ENCODE assay signal across 9 mouse cellular contexts in the genomic region with DNA sequence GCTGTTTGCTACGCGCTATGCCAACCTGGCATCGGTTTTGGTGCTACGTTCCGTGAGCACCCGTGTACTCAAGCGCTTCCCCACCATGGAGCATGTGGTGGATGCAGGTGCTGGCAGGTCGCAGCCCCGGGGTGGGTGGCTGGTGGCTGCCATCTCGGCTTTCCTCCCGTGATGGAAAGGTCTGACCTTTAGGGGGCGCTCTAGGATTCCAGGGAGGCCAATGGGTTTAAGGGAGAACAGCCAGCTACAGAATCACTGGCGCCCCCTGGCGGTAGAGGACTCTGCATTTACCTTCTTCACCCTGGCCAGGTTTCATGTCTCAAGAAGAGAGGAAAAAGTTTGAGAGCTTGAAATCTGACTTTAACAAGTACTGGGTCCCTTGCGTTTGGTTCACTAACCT. TPM values are rescaled to one million over a fixed set of nuclear protein-coding genes. Genes with fewer than 3 reads are reported as not detected.
DNase-seq lines count a peak whose midpoint lies in the region; ATAC-seq and TF ChIP-seq lines count a peak whose summit lies in the region.
"Had no signal": no experiment of that assay in that cellular context is flagged by ENCODE, and none has a peak within 500 bp of the region (broad histone marks: within the 10 kb centered on the region; RNA-seq: fewer than 3 reads in every experiment).

No protein-coding gene starts in this region.

- ATAC-seq in midbrain, embryonic 16.5 days, result no peak
- peak; percentile 79 for ATAC-seq in erythroblast, adult 5-6 weeks (replicated peaks; ENCODE audit: low FRiP score, poor library complexity, severe bottlenecking)
- ATAC-seq in liver, embryonic 11.5 days (replicated peaks; ENCODE audit: low FRiP score), result peak; percentile 42; the same call in 1 of the 2 replicates

- peak; percentile 97 for TF ChIP-seq CTCF in bone marrow macrophage, adult 2 months (IDR thresholded peaks at IDR 0.05; ENCODE audit: low read depth, low read length)

- no peak overlapping the region for H3K4me2 ChIP-seq in midbrain, embryonic 16.5 days (ENCODE audit: low read length)
- no peak overlapping the region for H3K4me2 ChIP-seq in liver, embryonic 11.5 days
- H3K4me2 ChIP-seq: heart, embryonic 13.5 days had no signal

- H3K9ac ChIP-seq in midbrain, embryonic 16.5 days (ENCODE audit: low read depth, low read length), result no peak overlapping the region
- no peak overlapping the region for H3K9ac ChIP-seq in liver, embryonic 11.5 days (ENCODE audit: low read depth, low read length)
- H3K9ac ChIP-seq: heart, embryonic 13.5 days had no signal

- 0 out of 2 replicates have a peak, but pooled peaks cover 3% of the 10 kb centered on the region for H3K4me1 ChIP-seq in midbrain, embryonic 10.5 days
- H3K4me1 ChIP-seq in midbrain, embryonic 16.5 days (ENCODE audit: control insufficient read depth, insufficient read depth, low read length), result no peaks in the 10 kb centered on the region
- no peaks in the 10 kb centered on the region for H3K4me1 ChIP-seq in bone marrow macrophage, adult 2 months (ENCODE audit: control insufficient read depth, insufficient read depth, low read length)
- no peaks in the 10 kb centered on the region for H3K4me1 ChIP-seq in liver, embryonic 11.5 days (replicated peaks; ENCODE audit: control insufficient read depth, insufficient read depth, low read length)
- H3K4me1 ChIP-seq: heart, embryonic 13.5 days had no signal

- no peak overlapping the region for H3K27ac ChIP-seq in midbrain, embryonic 10.5 days (replicated peaks)
- H3K27ac ChIP-seq in midbrain, embryonic 16.5 days (ENCODE audit: low read length), result no peak overlapping the region
- H3K27ac ChIP-seq in bone marrow macrophage, adult 2 months (ENCODE audit: insufficient read depth, low read depth, low read length), result no peak overlapping the region
- H3K27ac ChIP-seq in liver, embryonic 11.5 days (ENCODE audit: low read depth, low read length), result no peak overlapping the region
- H3K27ac ChIP-seq: heart, embryonic 13.5 days had no signal

- H3K4me3 ChIP-seq in midbrain, embryonic 10.5 days, result no peak overlapping the region
- no peak overlapping the region for H3K4me3 ChIP-seq in midbrain, embryonic 16.5 days (ENCODE audit: low read depth, low read length)
- H3K4me3 ChIP-seq in bone marrow macrophage, adult 2 months (ENCODE audit: insufficient read depth, low read length), result no peak overlapping the region
- no peak overlapping the region for H3K4me3 ChIP-seq in liver, embryonic 11.5 days (ENCODE audit: low read depth, low read length)
- H3K4me3 ChIP-seq: heart, embryonic 13.5 days had no signal

- H3K36me3 ChIP-seq in midbrain, embryonic 10.5 days, result peaks cover 35% of the 10 kb centered on the region
- H3K36me3 ChIP-seq in midbrain, embryonic 16.5 days (ENCODE audit: control insufficient read depth, insufficient read depth, low read length), result peaks cover 7% of the 10 kb centered on the region
- peaks cover 13% of the 10 kb centered on the region for H3K36me3 ChIP-seq in liver, embryonic 11.5 days (ENCODE audit: control insufficient read depth, insufficient read depth, low read length)

- H3K27me3 ChIP-seq in midbrain, embryonic 10.5 days (ENCODE audit: low read depth, poor library complexity, severe bottlenecking), result 0 out of 2 replicates have a peak, but pooled peaks cover 5% of the 10 kb centered on the region
- H3K27me3 ChIP-seq in midbrain, embryonic 16.5 days (ENCODE audit: control insufficient read depth, insufficient read depth, low read depth, low read length), result no peaks in the 10 kb centered on the region
- no peaks in the 10 kb centered on the region for H3K27me3 ChIP-seq in liver, embryonic 11.5 days (replicated peaks; ENCODE audit: control insufficient read depth, insufficient read depth, low read length)

- no peak for TF ChIP-seq POLR2A in bone marrow macrophage, adult 2 months (IDR thresholded peaks at IDR 0.05; ENCODE audit: borderline replicate concordance, low read depth, low read length)

- peak; percentile 84 for DNase-seq in midbrain, embryonic 10.5 days (ENCODE audit: low spot score)
- peak; percentile 97 for DNase-seq in induced T-regulatory cell, adult 2 months (ENCODE audit: low read depth)
- DNase-seq in liver, embryonic 11.5 days (ENCODE audit: low spot score), result peak; percentile 79
- DNase-seq in retina, embryonic 14.5 days (ENCODE audit: low spot score), result peak; percentile 94
- DNase-seq in thymus, postnatal 4 days, result peak; percentile 97

- 30% methylated on average over 15 of the region's 15 CpGs for WGBS in midbrain, embryonic 10.5 days
- 26% methylated on average over 15 of the region's 15 CpGs for WGBS in midbrain, embryonic 16.5 days
- WGBS in liver, embryonic 11.5 days, result 32% methylated on average over 15 of the region's 15 CpGs

- no peaks in the 10 kb centered on the region for H3K9me3 ChIP-seq in midbrain, embryonic 10.5 days (replicated peaks)
- H3K9me3 ChIP-seq in midbrain, embryonic 16.5 days (replicated peaks; ENCODE audit: control insufficient read depth, low read length, poor library complexity, severe bottlenecking), result no peaks in the 10 kb centered on the region
- no peaks in the 10 kb centered on the region for H3K9me3 ChIP-seq in liver, embryonic 11.5 days (ENCODE audit: control insufficient read depth, low read length)
- H3K9me3 ChIP-seq: heart, embryonic 13.5 days had no signal

RNA-seq across cellular contexts. Expression of a gene that starts 9.9 kb away (rescaled TPM):
- polyA plus RNA-seq in midbrain, embryonic 10.5 days (2016; fragmentation: Nextera tagmentation; extraction: Ambion mirVana), result 691 and 830 TPM in 2 replicates
- polyA plus RNA-seq in midbrain, embryonic 16.5 days (2015; fragmentation: Nextera tagmentation; extraction: Ambion mirVana), result 381 and 382 TPM in 2 replicates
- polyA plus RNA-seq in bone marrow macrophage, adult 2 months (2012; ENCODE audit: insufficient read depth, insufficient read length, missing spikeins), result 1,158 and 1,548 TPM in 2 replicates
- total RNA-seq in erythroblast, adult 5-6 weeks (2015; ENCODE audit: low replicate concordance), result 981 and 1,137 TPM in 2 replicates
- 281 and 366 TPM in 2 replicates for total RNA-seq in erythroblast, adult 5-6 weeks (2017; ENCODE audit: low replicate concordance)
- polyA plus RNA-seq in liver, embryonic 11.5 days (2014; fragmentation: Nextera tagmentation; extraction: Ambion mirVana), result 1,349 and 1,481 TPM in 2 replicates

RNA-seq across cellular contexts. Expression of a gene that starts 12.4 kb away (rescaled TPM):
- polyA plus RNA-seq in midbrain, embryonic 10.5 days (2016; fragmentation: Nextera tagmentation; extraction: Ambion mirVana), result 36.8 and 41.3 TPM in 2 replicates
- 18.7 TPM in 2 replicates for polyA plus RNA-seq in midbrain, embryonic 16.5 days (2015; fragmentation: Nextera tagmentation; extraction: Ambion mirVana)
- polyA plus RNA-seq in bone marrow macrophage, adult 2 months (2012; ENCODE audit: insufficient read depth, insufficient read length, missing spikeins), result 2.9 and 3.3 TPM in 2 replicates
- 0.42 TPM in 1 of 2 replicates, not detected in the other for total RNA-seq in erythroblast, adult 5-6 weeks (2015; ENCODE audit: low replicate concordance)
- 1.7 TPM in 1 of 2 replicates, not detected in the other for total RNA-seq in erythroblast, adult 5-6 weeks (2017; ENCODE audit: low replicate concordance)
- 2.4 and 2.5 TPM in 2 replicates for polyA plus RNA-seq in liver, embryonic 11.5 days (2014; fragmentation: Nextera tagmentation; extraction: Ambion mirVana)

RNA-seq across cellular contexts. Expression of a gene that starts 19.6 kb away (rescaled TPM):
- polyA plus RNA-seq in midbrain, embryonic 10.5 days (2016; fragmentation: Nextera tagmentation; extraction: Ambion mirVana), result 0.14 TPM in 1 of 2 replicates, not detected in the other
- 0.46 and 1.1 TPM in 2 replicates for polyA plus RNA-seq in midbrain, embryonic 16.5 days (2015; fragmentation: Nextera tagmentation; extraction: Ambion mirVana)
- 2.2 and 4.4 TPM in 2 replicates for polyA plus RNA-seq in bone marrow macrophage, adult 2 months (2012; ENCODE audit: insufficient read depth, insufficient read length, missing spikeins)
- not detected in 2 replicates for total RNA-seq in erythroblast, adult 5-6 weeks (2015; ENCODE audit: low replicate concordance)
- not detected in 2 replicates for total RNA-seq in erythroblast, adult 5-6 weeks (2017; ENCODE audit: low replicate concordance)
- polyA plus RNA-seq in liver, embryonic 11.5 days (2014; fragmentation: Nextera tagmentation; extraction: Ambion mirVana), result not detected in 2 replicates
- polyA plus RNA-seq: heart, embryonic 13.5 days had no signal

RNA-seq across cellular contexts. Expression of a gene that starts 20.7 kb away (rescaled TPM):
- 4.4 and 5.4 TPM in 2 replicates for polyA plus RNA-seq in midbrain, embryonic 10.5 days (2016; fragmentation: Nextera tagmentation; extraction: Ambion mirVana)
- polyA plus RNA-seq in midbrain, embryonic 16.5 days (2015; fragmentation: Nextera tagmentation; extraction: Ambion mirVana), result 3.9 and 4.0 TPM in 2 replicates
- 4.3 and 4.8 TPM in 2 replicates for polyA plus RNA-seq in bone marrow macrophage, adult 2 months (2012; ENCODE audit: insufficient read depth, insufficient read length, missing spikeins)
- 1.0 and 3.1 TPM in 2 replicates for total RNA-seq in erythroblast, adult 5-6 weeks (2015; ENCODE audit: low replicate concordance)
- 0.68 and 1.3 TPM in 2 replicates for total RNA-seq in erythroblast, adult 5-6 weeks (2017; ENCODE audit: low replicate concordance)
- polyA plus RNA-seq in liver, embryonic 11.5 days (2014; fragmentation: Nextera tagmentation; extraction: Ambion mirVana), result 8.3 and 8.5 TPM in 2 replicates

RNA-seq across cellular contexts. Expression of a gene that starts 36.3 kb away (rescaled TPM):
- polyA plus RNA-seq in midbrain, embryonic 10.5 days (2016; fragmentation: Nextera tagmentation; extraction: Ambion mirVana), result 107 and 113 TPM in 2 replicates
- 6.4 and 7.3 TPM in 2 replicates for polyA plus RNA-seq in midbrain, embryonic 16.5 days (2015; fragmentation: Nextera tagmentation; extraction: Ambion mirVana)
- polyA plus RNA-seq in bone marrow macrophage, adult 2 months (2012; ENCODE audit: insufficient read depth, insufficient read length, missing spikeins), result 17.2 and 20.5 TPM in 2 replicates
- total RNA-seq in erythroblast, adult 5-6 weeks (2015; ENCODE audit: low replicate concordance), result 11.5 and 16.7 TPM in 2 replicates
- total RNA-seq in erythroblast, adult 5-6 weeks (2017; ENCODE audit: low replicate concordance), result 13.2 and 14.5 TPM in 2 replicates
- 57.3 and 68.0 TPM in 2 replicates for polyA plus RNA-seq in liver, embryonic 11.5 days (2014; fragmentation: Nextera tagmentation; extraction: Ambion mirVana)
